Mouse (Mus musculus): ENCODE results near the gene H2-DMb1. TPM values are rescaled to one million over a fixed set of nuclear protein-coding genes. Genes with fewer than 3 reads are reported as not detected.

The H2-DMb1 gene
- 0.33 and 0.43 TPM in 2 replicates for polyA plus RNA-seq (2014; fragmentation: Nextera tagmentation; extraction: Ambion mirVana)

DNA sequence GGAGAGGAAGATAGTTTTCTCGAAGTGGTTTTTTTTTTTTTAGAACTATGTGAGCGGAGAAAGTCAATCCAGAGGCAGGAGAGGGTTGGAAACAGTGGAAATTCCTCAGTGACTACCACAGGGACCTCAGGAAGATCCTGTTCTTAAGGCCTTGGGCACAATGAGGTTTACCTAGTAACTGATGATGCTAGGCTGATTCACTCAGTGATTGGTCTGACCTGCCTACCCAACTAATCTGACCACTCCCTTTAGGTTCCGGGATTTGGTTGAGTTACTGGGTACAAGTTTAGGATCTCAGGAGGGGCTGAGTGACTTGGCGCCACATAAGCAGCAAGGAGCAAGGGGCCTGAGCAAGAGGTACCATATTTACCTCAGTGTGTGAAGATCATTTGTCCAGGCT, at the start of gene H2-DMb1:
TSS of gene H2-DMb1 (plus strand) at position 150 of the 400 bp plus-strand sequence.
- 67% methylated on average over 4 of the region's 4 CpGs for WGBS
- no peaks in the 10 kb centered on the region for H3K4me1 ChIP-seq (ENCODE audit: control insufficient read depth, insufficient read depth, low read length)
- no peak within 1 kb of the TSS for H3K4me3 ChIP-seq (ENCODE audit: low read depth, low read length)
- H3K4me2 ChIP-seq (ENCODE audit: low read depth, low read length), result no peak within 1 kb of the TSS
- H3K36me3 ChIP-seq (ENCODE audit: control insufficient read depth, insufficient read depth, low read length), result no peaks in the 10 kb centered on the region
- no peaks in the 10 kb centered on the region for H3K9me3 ChIP-seq (ENCODE audit: control insufficient read depth, low read length)
- no peak within 1 kb of the TSS for H3K9ac ChIP-seq (replicated peaks; ENCODE audit: low read depth, low read length)
- no peak within 1 kb of the TSS for H3K27ac ChIP-seq (ENCODE audit: low read depth, low read length)
- no peaks in the 10 kb centered on the region for H3K27me3 ChIP-seq (ENCODE audit: control insufficient read depth, insufficient read depth, low read length)
- ATAC-seq (ENCODE audit: low read depth), result no peak

DNA sequence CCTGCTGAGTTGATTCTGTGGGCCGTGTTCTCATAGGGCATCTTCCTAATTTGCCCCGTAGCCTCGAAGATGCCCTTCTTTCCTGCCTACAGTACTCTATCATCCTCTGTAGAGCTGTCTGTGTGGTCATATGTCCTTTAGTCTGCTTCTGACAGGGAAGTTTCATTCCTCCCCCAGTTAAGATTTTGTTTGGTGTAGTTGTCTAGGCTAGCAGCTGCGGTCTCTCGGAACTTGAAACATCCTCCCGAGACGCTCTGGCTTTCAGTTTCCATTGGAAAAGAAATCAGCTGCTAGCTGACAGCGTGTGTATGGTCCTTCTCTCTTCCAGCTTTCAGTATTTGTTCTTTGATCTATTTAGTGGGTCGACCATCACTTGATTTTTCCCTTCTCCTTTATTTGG, 48.1 kb upstream of the H2-DMb1 start:
- Histone ChIP-seq H3K4me1 (ENCODE audit: control insufficient read depth, insufficient read depth, low read length) (no peaks in the 10 kb centered on the region), H3K27ac (ENCODE audit: low read depth, low read length) (no peak overlapping the region), H3K36me3 (ENCODE audit: control insufficient read depth, insufficient read depth, low read length) (no peaks in the 10 kb centered on the region), H3K9ac (replicated peaks; ENCODE audit: low read depth, low read length) (no peak overlapping the region), H3K4me3 (ENCODE audit: low read depth, low read length) (no peak overlapping the region), H3K27me3 (ENCODE audit: control insufficient read depth, insufficient read depth, low read length) (no peaks in the 10 kb centered on the region), H3K4me2 (ENCODE audit: low read depth, low read length) (no peak overlapping the region), H3K9me3 (ENCODE audit: control insufficient read depth, low read length) (no peaks in the 10 kb centered on the region)
- WGBS, result 88% methylated on average over 9 of the region's 9 CpGs
- ATAC-seq (ENCODE audit: low read depth), result no peak

DNA sequence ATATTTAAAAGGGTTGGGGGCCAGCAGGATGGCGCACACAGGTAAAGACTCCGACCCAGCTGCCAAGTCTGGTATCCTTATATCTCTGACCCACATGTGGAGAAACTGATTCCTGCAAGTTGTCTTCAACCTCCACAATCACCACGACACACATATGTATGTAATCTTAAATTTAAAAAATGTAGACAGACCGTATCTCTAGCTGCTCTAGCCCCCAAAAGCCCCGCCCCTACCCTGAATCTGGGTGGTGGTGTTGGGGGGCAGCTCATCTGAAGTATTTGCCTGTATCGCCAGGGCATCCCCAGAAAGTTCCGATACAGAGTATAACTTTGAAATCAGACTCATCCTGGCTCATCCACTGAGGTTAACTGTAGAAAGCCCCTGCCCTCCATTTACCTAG, 46.3 kb upstream of the H2-DMb1 start:
- H3K9ac ChIP-seq (replicated peaks; ENCODE audit: low read depth, low read length), result no peak overlapping the region
- no peak for ATAC-seq (ENCODE audit: low read depth)
- H3K9me3 ChIP-seq (ENCODE audit: control insufficient read depth, low read length), result no peaks in the 10 kb centered on the region
- no peak overlapping the region for H3K27ac ChIP-seq (ENCODE audit: low read depth, low read length)
- H3K4me2 ChIP-seq (ENCODE audit: low read depth, low read length), result no peak overlapping the region
- H3K36me3 ChIP-seq (ENCODE audit: control insufficient read depth, insufficient read depth, low read length), result peaks cover 12% of the 10 kb centered on the region
- H3K27me3 ChIP-seq (ENCODE audit: control insufficient read depth, insufficient read depth, low read length), result no peaks in the 10 kb centered on the region
- 89% methylated on average over 7 of the region's 7 CpGs for WGBS
- no peak overlapping the region for H3K4me3 ChIP-seq (ENCODE audit: low read depth, low read length)
- no peaks in the 10 kb centered on the region for H3K4me1 ChIP-seq (ENCODE audit: control insufficient read depth, insufficient read depth, low read length)

DNA sequence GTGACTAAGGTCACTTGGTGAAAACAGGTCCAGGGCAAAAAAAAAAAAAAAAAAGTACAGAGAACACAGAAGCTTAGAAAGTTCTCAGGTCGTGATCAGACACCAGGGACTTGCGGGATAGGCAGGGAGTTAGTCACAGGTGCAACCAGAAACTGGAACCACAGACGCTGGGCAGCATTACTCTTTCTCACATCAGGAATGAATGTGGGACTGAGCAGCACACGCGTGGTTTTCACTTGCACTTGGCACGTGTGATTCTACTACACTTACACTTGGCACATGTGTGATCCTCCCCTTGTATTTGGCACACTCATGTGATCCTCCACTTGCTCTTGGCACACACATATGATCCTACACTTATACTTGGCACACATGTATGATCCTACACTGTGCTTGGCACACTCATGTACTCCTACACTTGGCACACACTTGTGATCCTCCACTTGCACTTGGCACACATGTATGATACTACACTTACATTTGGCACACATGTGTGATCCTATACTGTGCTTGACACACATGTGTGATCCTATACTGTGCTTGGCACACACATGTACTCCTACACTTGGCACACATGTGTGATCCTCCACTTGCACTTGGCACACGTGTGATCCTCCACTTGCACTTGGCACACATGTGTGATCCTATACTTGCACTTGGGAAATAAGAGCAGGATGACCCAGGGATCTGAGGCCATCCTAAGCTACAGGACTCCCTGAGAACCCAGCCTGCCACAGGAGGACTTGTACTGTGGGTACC, 45.6 kb upstream of the H2-DMb1 start:
- no peak overlapping the region for H3K4me2 ChIP-seq (ENCODE audit: low read depth, low read length)
- no peaks in the 10 kb centered on the region for H3K4me1 ChIP-seq (ENCODE audit: control insufficient read depth, insufficient read depth, low read length)
- no peaks in the 10 kb centered on the region for H3K27me3 ChIP-seq (ENCODE audit: control insufficient read depth, insufficient read depth, low read length)
- H3K4me3 ChIP-seq (ENCODE audit: low read depth, low read length), result no peak overlapping the region
- ATAC-seq (ENCODE audit: low read depth), result no peak
- WGBS, result 87% methylated on average over 7 of the region's 7 CpGs
- peaks cover 20% of the 10 kb centered on the region for H3K36me3 ChIP-seq (ENCODE audit: control insufficient read depth, insufficient read depth, low read length)
- no peaks in the 10 kb centered on the region for H3K9me3 ChIP-seq (ENCODE audit: control insufficient read depth, low read length)
- H3K9ac ChIP-seq (replicated peaks; ENCODE audit: low read depth, low read length), result no peak overlapping the region
- no peak overlapping the region for H3K27ac ChIP-seq (ENCODE audit: low read depth, low read length)

DNA sequence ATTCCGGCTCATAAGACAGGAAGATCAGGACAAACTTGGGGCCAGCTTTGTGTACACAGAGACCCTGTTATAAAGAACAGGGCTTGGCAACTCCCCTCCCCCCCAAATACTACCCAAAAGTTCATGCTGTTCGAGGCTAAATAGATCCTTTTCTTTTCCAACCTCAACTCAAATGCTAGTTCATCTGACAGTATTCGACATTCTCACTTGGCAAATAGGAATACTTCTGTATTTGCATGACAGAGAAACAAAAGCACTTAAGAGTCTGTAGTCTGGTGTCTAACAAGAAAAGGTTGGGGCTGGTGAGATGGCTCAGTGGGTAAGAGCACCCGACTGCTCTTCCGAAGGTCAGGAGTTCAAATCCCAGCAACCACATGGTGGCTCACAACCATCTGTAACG, 44.4 kb upstream of the H2-DMb1 start:
- WGBS, result 79% methylated on average over 5 of the region's 6 CpGs
- Histone ChIP-seq H3K9me3 (ENCODE audit: control insufficient read depth, low read length) (no peaks in the 10 kb centered on the region), H3K4me1 (ENCODE audit: control insufficient read depth, insufficient read depth, low read length) (no peaks in the 10 kb centered on the region), H3K4me3 (ENCODE audit: low read depth, low read length) (no peak overlapping the region), H3K4me2 (ENCODE audit: low read depth, low read length) (no peak overlapping the region), H3K36me3 (ENCODE audit: control insufficient read depth, insufficient read depth, low read length) (peaks cover 31% of the 10 kb centered on the region), H3K27ac (ENCODE audit: low read depth, low read length) (no peak overlapping the region), H3K9ac (replicated peaks; ENCODE audit: low read depth, low read length) (no peak overlapping the region), H3K27me3 (ENCODE audit: control insufficient read depth, insufficient read depth, low read length) (no peaks in the 10 kb centered on the region)
- ATAC-seq (ENCODE audit: low read depth), result no peak

DNA sequence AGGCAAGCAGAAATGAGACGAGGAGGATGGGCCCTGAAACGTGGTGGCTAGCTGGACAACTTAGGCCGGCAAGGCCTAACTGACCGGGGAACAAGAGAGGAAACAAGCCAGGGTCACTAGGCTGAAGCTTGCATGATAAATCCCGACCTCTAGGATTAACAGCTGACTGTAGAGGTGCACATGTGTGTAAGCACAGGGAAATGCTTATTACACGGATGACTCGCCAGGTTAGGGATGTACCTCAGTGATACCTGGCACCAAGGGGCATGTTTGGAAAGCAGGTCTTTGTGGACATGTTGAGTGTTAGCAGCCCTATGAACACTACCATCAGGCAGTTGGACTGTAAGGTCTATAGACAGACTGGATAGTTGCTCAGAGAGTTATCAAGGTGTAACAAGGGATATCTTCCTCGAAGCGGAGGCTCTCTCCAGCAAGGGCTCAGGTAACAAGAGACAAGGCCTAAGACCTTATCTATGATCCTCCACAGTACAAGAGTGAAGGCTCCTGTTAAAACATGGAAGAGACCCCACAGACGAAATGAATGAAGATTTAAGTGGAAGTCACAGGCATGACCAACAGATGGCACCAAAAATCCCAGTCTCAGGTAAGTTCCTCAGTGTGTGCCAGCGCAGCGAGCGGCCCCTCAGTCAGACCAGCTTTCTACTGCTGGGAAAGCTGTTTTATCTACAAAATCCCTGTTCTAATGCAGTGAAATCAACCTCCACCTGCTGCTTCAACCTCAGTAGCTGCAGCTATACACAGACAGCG, 43.6 kb upstream of the H2-DMb1 start:
- Histone ChIP-seq H3K9ac (replicated peaks; ENCODE audit: low read depth, low read length) (no peak overlapping the region), H3K4me3 (ENCODE audit: low read depth, low read length) (no peak overlapping the region), H3K4me2 (ENCODE audit: low read depth, low read length) (no peak overlapping the region), H3K27me3 (ENCODE audit: control insufficient read depth, insufficient read depth, low read length) (no peaks in the 10 kb centered on the region), H3K36me3 (ENCODE audit: control insufficient read depth, insufficient read depth, low read length) (peaks cover 39% of the 10 kb centered on the region), H3K4me1 (ENCODE audit: control insufficient read depth, insufficient read depth, low read length) (no peaks in the 10 kb centered on the region), H3K9me3 (ENCODE audit: control insufficient read depth, low read length) (no peaks in the 10 kb centered on the region), H3K27ac (ENCODE audit: low read depth, low read length) (no peak overlapping the region)
- 85% methylated on average over 14 of the region's 14 CpGs for WGBS
- peak; percentile 52; the same call in 1 of the 2 replicates for ATAC-seq (ENCODE audit: low read depth)

DNA sequence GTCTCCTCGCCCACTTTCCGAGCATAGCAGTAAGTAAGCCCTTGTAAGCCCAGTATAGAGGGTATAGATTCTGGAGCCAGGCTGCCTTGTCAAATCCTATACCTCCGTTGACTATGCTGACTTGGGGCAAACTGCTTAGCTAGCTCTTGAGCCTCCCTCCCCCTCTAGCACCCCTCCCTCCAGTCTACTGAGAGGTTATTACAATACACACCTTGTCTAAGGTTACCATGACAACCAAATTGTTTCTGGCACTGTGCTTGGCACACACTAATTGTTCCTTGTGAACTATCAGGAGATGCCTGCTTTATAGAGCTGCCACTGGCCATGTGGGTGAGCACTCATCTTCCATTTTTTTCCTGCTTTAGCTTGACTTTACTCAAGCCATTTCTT, 43.1 kb upstream of the H2-DMb1 start:
- Histone ChIP-seq H3K9ac (replicated peaks; ENCODE audit: low read depth, low read length) (no peak overlapping the region), H3K4me2 (ENCODE audit: low read depth, low read length) (no peak overlapping the region), H3K36me3 (ENCODE audit: control insufficient read depth, insufficient read depth, low read length) (peaks cover 45% of the 10 kb centered on the region), H3K4me1 (ENCODE audit: control insufficient read depth, insufficient read depth, low read length) (no peaks in the 10 kb centered on the region), H3K4me3 (ENCODE audit: low read depth, low read length) (no peak overlapping the region), H3K27ac (ENCODE audit: low read depth, low read length) (no peak overlapping the region), H3K9me3 (ENCODE audit: control insufficient read depth, low read length) (no peaks in the 10 kb centered on the region), H3K27me3 (ENCODE audit: control insufficient read depth, insufficient read depth, low read length) (no peaks in the 10 kb centered on the region)
- 81% methylated on average over 3 of the region's 3 CpGs for WGBS
- 0 out of 2 replicates have a peak, but pooled peaks have one; percentile 31 for ATAC-seq (ENCODE audit: low read depth)

DNA sequence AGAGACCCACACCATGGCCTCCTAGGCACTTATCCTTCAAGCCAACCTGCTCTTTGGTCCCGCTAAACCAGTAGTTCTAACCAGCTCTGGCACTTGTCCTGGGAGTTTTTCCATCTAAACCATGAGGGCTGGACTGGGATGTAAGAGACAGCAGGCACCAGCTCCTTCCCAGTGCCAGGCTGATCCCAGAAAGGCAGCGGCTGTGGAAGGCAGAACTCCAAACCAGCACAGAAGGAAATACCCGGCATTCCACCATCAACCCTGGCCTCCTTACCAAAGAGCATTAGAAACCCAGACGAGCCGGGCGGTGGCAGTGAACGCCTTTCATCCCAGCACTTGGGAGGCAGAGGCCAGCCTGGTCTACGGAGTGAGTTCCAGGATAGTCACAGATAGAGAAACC, 42.6 kb upstream of the H2-DMb1 start:
- Histone ChIP-seq H3K4me1 (ENCODE audit: control insufficient read depth, insufficient read depth, low read length) (no peaks in the 10 kb centered on the region), H3K9ac (replicated peaks; ENCODE audit: low read depth, low read length) (no peak overlapping the region), H3K4me2 (ENCODE audit: low read depth, low read length) (no peak overlapping the region), H3K36me3 (ENCODE audit: control insufficient read depth, insufficient read depth, low read length) (peaks cover 50% of the 10 kb centered on the region), H3K9me3 (ENCODE audit: control insufficient read depth, low read length) (no peaks in the 10 kb centered on the region), H3K27ac (ENCODE audit: low read depth, low read length) (no peak overlapping the region), H3K27me3 (ENCODE audit: control insufficient read depth, insufficient read depth, low read length) (no peaks in the 10 kb centered on the region), H3K4me3 (ENCODE audit: low read depth, low read length) (no peak overlapping the region)
- WGBS, result 62% methylated on average over 8 of the region's 8 CpGs
- no peak for ATAC-seq (ENCODE audit: low read depth)

DNA sequence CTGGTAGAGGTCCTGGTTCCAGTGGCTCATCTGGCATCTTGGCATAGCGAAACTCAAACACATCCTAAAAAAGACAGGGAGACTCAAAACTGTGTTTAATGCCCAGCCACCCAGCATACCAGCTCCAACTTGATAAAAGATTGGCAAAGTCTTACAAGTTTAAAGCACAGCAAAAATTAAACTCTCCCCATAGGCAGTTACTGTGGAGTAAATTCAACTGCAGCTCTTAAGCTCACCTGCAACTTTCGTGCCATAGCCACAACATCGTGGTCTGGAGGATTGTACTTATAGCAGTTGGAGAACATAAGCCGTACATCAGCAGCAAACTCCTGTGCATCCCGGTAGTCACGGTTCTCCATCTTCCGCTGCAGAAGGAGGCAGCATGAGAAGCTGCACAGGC, 38.8 kb upstream of the H2-DMb1 start:
- no peaks in the 10 kb centered on the region for H3K27me3 ChIP-seq (ENCODE audit: control insufficient read depth, insufficient read depth, low read length)
- H3K9ac ChIP-seq (replicated peaks; ENCODE audit: low read depth, low read length), result no peak overlapping the region
- peaks cover 78% of the 10 kb centered on the region for H3K36me3 ChIP-seq (ENCODE audit: control insufficient read depth, insufficient read depth, low read length)
- H3K4me3 ChIP-seq (ENCODE audit: low read depth, low read length), result no peak overlapping the region
- WGBS, result 94% methylated on average over 7 of the region's 7 CpGs
- no peak overlapping the region for H3K4me2 ChIP-seq (ENCODE audit: low read depth, low read length)
- no peaks in the 10 kb centered on the region for H3K9me3 ChIP-seq (ENCODE audit: control insufficient read depth, low read length)
- no peak for ATAC-seq (ENCODE audit: low read depth)
- H3K27ac ChIP-seq (ENCODE audit: low read depth, low read length), result no peak overlapping the region
- peaks cover 15% of the 10 kb centered on the region for H3K4me1 ChIP-seq (ENCODE audit: control insufficient read depth, insufficient read depth, low read length)

Measured in neural tube, embryonic 14.5 days (tissue).